Mouse (Mus musculus) heart, adult 2 months (tissue): ENCODE data around the gene E130116L18Rik.

Experiments used
- CTCF ChIP-seq: fragments of 200-600 bp; IDR thresholded peaks from 2 replicates; pipeline ENCODE4 v1.8.1; 2022; ENCODE audit warnings: antibody characterized with exemption, mild to moderate bottlenecking, moderate library complexity
- EP300 ChIP-seq: fragments of 200-500 bp; IDR thresholded peaks from 2 replicates; pipeline ENCODE4 v1.6.1; 2011; ENCODE audit warnings: low read depth, low read length, control low read depth; ENCODE audit not compliant: insufficient read depth
- POLR2A ChIP-seq: fragments of 200-500 bp; IDR thresholded peaks from 2 replicates; pipeline ENCODE4 v1.6.1; 2011; ENCODE audit warnings: mild to moderate bottlenecking, low read depth, low read length, control low read depth; ENCODE audit not compliant: insufficient read depth

- TF ChIP-seq POLR2A (no peak), CTCF (no peak), EP300 (no peak)
Measured at GRCm38 (mm10) chr5:25187727-25188126, 35.2 kb downstream of the E130116L18Rik start.
